Mouse (Mus musculus): ENCODE data around the gene Slc44a1.

The Slc44a1 gene

DNA sequence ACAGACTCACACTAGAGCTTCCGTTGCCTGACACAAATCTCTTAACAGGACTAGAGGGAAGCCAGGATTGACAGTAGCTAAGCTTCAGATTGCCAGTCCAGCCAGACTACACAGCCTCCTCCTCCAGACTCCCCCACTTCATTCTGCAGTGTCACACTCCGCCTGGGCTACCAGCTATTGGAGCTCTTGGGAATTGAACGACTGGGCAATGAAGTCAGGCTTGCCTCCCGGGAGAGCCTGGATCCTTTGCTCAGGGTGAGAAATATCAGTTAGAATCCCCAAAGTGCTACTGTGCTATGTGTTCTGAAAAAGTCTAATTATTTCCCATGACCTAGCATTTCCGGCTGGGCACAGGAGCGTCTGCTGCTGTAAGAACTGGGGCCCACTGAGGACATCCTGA lies 9.7 kb upstream of the Slc44a1 start:
- no peak for DNase-seq (ENCODE audit: low spot score in 2 of 2)

DNA sequence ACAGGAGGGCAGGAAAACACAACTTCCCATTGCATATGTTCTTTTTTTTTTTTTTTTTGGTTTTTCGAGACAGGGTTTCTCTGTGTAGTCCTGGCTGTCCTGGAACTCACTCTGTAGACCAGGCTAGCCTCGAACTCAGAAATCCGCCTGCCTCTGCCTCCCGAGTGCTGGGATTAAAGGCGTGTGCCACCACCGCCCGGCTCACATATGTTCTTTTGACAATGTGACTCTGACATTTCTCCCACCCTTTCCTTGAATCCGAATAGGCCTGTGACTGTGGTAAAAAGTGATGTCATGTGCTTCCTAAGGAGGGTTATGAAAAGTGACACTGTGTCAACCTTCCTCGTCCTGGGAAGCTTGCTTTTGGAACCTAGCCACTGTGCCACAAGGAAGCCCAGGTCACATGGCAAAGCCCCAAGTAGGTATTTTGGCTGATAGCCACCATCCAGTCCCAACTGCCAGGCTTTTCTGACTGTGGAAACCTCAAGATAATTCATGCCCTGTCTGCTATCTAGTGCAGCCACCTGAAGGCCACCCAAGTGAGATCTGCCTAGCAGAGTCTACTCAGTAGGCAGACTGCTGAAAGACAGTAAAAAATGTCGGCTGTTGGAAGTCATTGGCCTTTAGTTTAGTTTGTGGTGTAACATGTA lies 8.5 kb upstream of the Slc44a1 start:
- DNase-seq (ENCODE audit: low spot score in 2 of 2) = peak; percentile 49 to 73

DNA sequence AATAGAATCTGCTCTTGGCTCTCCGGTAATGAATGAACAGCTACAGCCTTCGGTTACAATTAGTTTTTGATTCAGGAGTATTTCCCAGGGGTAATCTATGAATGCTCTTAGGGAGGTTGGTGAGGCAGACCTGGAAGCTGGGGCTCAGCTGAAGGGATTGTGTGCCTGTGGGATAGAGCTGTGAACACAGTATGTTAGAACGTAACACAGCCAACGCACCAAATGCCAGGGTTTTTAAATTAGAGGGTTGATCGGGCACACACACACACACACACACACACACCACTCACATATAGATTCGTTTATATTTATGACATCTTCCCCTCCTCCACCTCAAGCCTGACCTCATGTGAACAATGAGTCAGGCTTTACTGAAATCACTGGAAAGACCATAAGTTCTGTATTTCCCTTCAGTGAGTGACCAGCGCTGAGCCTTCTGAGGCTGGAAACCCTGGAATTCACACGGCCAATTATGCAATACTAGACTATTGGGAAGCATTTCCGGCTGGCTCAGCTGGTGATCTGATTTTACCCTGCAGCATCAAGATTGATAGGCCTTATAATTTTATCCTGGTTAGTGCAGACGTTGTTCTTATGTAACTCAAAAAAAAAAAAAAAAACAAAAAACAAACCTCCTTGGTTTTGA lies 3.0 kb upstream of the Slc44a1 start:
- DNase-seq (ENCODE audit: low spot score in 2 of 2) = no peak

DNA sequence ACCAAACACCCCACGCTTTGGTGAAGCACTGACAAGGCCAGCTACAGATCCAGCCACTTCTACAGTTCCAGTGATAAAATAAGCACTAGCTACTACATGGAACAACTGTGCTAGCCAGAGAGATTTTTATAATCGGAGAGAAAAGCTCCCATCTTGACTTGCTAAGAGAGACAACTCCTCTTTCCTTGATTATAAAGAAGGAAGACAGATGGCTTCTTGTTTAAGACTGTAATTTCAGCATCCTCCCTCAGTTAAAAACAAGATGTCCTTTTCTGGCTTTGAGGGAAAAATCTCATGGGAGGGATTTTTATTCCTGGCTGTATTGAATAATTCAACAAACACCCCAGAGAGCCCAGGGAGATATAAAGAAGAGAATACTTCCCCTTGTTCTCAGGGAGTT lies 1.8 kb upstream of the Slc44a1 start:
- no peak for DNase-seq (ENCODE audit: low spot score in 2 of 2)

DNA sequence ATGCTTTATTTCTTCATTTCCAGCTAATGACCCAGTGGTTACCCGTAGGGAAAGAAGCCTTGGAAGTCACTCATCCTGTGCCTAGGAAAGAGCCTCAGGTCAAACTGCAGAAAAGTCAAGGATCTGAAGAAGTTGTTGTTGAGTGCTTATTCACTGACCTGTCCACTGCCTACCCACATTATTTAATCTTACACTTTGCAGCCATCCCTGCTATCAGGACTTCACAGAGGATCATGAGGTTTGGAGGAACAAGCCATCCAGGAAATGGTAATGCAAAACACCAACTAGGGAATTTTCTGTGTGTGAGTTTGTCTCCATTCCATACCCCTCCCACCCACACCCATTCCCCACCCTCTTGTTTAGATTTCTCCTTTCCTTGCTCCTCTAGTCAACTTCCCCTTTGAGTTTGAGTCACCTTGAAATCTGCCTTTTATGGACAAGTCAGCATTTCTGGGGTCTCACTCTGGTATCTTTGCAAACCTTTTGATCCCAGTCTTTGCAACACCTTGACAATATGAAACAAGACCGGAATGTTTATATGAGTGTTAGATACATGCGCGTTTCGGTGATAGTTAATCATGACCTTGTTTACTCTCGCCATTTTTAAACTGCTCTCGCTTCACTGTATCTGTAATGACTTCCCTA lies 1.3 kb upstream of the Slc44a1 start:
- DNase-seq (ENCODE audit: low spot score in 2 of 2) = peak in 1 of 2 experiments; percentile 27

DNA sequence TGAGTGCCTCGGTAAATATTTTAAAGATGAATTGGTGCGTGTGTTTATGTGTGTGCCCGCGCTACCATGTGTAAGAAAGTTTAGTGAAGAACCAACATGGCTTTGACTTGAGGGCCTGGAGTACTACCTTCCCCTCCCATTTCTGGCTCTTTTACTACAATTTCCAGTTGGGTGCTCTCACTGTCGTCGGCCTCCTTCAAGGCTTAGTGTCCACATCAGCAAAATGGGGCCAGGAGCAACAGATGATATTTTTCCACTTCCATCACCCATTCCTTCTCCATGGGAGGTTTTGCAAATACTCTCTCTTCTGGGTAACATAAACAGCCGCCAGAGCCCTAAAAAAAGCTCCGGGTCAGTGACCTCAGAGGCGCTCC lies 590 bp upstream of the Slc44a1 start:
- peak in 1 of 2 experiments; percentile 8 for DNase-seq (ENCODE audit: low spot score in 2 of 2)

DNA sequence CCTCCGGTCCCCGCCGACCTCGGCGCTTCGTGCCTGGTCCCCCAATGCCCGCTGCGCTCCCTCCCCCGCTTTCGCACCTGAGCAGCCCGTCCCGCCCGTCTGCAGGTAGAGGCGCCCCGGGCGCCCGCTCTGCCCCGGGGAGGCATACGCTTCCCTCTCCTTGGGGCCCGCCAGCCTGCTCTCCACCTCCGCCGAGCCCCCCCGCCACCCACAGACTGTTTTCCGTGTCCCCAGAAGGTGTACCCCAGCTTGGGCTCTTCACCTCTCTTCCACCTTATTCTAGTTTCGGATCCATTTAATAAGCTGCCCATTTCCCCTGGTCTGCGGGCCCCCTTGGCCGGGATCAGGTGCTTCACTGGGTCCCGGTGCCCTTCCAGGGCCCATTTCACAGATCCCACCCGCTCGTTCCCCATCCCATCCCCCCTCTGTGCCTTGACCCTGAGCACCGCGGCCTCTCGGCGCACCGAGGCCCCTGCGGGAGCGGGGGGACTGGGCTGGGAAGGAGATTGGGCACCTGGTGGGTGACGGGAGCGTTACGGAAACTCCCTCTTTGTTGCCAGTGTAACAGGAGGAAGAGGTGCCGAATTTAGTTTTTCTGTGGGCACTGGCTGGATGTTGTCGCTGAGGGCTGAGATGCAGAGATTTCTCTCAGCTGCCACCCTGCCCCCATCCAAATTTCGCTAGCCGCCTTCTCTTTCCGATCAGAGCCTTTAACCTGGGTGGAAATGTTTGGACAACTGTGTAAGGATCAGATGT lies 781 bp downstream of the Slc44a1 start:
- peak; percentile 6 to 31 for DNase-seq (ENCODE audit: low spot score in 2 of 2)

DNA sequence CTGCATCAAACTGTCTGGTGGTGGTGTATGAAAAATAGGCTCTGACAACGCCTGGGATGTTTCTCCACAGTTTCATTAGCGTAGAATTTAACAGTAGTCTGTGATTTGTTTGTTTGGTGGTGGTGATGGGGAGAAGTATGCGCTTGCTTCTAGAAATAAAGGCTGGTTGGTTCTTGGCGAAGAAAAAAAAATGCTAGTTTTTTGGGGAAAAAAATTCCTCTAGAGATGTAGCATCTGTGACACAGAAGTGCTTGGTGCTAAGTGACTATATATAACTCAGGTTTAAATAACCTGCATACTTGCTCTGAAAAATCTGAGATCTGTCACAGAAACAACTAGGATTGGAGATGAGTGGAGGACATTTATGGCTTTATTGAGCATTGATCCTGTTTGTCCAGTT lies 1.5 kb downstream of the Slc44a1 start:
- DNase-seq (ENCODE audit: low spot score in 2 of 2) = no peak

DNA sequence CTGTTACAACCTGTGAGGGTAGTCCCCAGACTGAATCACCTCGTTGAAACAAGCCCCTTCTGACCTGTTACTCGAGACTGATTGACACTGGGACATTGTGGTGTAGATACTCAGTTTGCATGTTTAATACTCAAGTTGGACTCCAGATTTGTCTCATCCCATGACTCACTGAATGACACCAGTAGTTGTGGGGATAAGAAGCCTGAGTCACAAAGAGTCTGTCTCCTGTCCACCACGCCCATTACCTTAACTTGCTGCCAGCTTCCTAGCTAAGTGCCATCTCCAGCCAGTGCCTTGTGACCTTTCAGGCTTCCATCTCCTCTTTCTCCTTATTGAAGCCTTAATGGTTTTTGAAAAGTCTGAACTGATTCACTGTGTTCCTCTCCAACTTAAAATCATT lies 6.0 kb downstream of the Slc44a1 start:
- no peak for DNase-seq (ENCODE audit: low spot score in 2 of 2)

DNA sequence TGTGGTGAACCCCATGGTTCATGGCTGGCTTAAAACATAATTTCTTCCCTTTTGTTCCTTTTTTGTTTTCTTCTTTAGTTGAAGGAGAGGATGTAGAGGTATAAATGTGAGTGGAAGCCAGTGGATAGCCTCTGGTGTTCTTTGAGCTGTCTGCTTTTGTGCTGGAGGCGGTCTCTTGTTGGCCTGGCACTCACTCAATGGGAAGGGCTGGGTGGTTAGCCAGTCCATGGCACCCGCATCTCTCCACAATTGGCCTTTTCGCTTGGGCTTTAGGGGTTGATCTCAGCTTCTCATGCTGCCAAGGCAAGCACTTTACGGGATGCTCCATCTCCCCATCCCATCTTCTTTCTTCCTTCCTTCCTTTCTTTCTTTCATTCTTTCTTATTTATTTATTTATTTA lies 7.6 kb downstream of the Slc44a1 start:
- DNase-seq (ENCODE audit: low spot score in 2 of 2) = no peak

DNA sequence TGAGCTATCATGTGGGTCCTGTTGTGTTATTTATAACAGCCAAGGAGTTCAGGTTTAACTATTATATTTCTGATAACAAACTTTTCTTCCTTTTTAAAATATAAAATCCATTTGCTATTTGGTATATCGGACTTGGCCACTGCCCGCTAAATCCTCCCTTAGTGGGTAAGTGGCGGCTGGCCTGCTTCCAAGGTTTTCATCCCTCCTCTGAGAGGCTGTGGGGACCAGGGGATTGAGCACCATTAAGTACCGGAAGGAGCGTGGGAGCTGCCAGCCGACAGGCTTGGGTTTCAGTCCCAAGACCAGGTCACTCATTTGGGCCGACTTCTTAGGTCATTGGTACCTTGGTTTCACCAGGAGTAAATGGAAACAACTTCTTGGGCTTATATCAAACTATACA lies 10.5 kb downstream of the Slc44a1 start:
- DNase-seq (ENCODE audit: low spot score in 2 of 2) = no peak

DNA sequence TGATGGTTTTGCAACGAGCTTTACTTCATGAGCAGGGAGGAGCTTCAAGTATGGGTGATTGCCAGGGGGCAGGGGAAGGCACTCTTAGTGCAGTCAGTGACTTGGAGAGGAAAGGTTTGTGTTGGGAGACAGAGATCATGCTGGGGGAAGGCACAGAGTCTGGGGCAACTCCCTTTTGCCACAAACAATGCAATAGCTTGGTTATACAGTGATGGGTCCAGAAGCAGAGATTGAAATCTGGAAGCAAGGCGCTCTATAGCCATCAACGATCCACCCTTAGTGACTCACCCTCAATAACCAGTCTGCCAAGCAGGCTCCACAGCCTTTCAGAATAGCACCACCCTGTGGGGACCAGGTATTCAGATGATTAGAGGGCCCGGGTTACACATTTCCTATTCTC lies 11.7 kb downstream of the Slc44a1 start:
- DNase-seq (ENCODE audit: low spot score in 2 of 2) = peak; percentile 30 to 31

DNA sequence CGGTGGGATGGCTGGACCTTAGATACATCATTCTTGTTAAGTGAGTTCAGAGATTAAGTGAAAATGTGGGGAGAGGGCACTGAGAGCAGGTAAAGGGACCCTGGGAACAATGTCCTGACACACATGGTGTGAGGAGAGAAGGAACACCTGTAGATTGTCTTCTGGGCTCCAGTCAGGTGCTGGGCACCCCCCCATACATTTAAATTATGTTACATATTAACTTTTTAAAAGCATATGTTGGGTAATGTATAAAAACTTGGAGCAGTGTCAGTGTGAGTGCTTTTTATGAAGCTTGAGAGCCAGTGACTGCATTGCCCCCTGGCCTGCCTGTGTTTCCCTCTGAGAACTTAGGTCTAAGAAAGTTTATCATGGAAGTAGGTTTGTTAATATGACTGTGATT lies 12.2 kb downstream of the Slc44a1 start:
- no peak for DNase-seq (ENCODE audit: low spot score in 2 of 2)

DNA sequence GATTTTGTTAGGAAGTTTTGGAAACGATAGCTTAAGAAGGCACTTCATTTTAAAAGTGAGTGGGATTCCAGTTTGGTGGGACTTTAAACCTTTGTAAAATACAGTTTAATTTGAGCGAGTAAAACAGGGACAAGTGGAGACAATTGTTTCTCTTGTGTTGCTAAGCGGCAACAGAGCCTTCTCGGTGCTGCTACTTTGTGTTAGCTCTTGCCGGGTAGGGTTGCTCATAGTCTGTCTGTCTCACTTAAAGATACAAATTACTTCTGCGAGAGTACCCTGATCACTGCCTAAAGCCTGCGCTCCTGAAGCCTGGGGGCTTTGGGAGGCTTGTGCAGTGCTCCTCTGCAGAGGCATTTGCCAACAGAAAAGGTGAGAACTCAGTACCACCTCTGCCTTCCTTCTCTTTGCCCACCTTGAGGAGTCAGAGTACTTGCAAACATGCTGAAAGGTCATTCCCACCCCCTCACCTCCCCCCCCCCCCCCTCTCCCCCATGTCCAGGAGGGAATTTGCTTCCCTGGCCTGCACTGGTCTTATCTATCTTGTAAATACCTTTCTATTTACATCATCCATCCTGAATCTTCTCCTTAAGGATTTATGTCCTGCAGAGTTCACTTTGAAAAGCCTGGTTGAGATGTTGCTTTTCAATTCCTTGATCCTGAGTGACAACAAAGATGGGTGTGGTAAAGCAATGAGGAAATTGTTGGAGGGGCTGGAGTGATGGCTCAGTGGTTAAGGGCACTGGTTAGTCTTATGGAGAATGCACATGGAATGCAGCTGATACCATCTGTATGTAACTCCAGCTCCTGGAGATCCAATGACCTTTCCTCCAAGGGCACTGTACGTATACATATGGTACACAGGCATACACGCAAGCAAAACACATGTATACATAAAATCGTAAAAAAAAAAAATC lies 13.0 kb downstream of the Slc44a1 start:
- no peak for DNase-seq (ENCODE audit: low spot score in 2 of 2)

DNA sequence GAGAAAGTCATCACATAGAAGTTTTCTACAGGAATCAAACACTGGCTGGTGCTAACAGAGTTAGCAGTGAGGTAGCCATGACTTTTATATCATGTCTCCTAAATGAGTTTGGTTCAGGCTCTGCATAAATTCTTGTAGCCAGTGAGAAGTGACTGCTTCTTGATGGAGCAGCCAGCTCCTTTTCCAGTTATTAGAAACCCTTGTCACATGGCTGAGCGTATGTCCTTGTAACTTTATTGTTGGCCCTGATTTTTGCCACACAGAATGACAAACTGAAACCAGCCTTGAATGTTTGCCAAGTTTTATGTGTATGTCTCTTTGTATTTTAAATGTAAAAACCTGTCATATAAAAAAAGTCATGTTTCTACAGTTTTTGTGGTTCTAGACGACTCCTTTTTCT lies 15.7 kb downstream of the Slc44a1 start:
- DNase-seq (ENCODE audit: low spot score in 2 of 2) = no peak

DNA sequence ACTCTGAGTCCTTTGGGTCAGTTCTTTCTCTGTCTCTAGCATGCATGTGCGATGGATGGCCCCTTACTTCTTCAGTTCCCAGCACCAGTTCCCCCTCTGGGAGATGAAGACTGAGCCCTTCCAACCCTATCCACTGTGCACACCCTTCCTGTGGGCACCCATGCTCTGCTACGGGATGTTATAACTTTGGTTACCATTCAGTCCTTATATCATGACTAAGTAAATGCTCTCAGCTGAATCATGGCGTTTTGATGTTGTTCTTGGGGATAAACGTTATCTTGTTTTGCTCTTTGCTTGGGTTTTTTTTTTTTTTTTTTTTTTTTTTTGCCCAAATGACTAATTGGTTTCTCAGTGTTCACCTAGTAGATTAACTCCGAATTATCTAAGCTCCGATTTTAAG lies 16.4 kb downstream of the Slc44a1 start:
- DNase-seq (ENCODE audit: low spot score in 2 of 2) = no peak

DNA sequence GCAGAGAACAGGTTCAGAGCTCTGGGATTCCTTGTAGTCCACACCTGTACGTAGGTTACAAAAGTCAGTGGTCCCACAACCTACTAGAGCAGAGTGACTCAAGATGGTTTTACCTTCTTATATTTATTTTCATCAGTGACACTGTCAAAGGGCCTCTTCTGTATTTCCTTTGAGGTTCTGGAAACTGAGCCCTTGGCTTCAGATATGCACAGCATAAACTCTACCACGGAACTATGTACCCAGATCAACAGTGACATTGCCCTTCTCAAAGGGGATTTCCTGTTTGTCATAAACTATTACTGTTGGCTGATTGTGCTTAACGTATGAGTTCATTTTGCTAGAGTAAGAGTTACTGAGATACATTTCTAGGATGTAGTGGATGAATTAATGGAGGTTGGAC lies 18.3 kb downstream of the Slc44a1 start:
- DNase-seq (ENCODE audit: low spot score in 2 of 2) = no peak

DNA sequence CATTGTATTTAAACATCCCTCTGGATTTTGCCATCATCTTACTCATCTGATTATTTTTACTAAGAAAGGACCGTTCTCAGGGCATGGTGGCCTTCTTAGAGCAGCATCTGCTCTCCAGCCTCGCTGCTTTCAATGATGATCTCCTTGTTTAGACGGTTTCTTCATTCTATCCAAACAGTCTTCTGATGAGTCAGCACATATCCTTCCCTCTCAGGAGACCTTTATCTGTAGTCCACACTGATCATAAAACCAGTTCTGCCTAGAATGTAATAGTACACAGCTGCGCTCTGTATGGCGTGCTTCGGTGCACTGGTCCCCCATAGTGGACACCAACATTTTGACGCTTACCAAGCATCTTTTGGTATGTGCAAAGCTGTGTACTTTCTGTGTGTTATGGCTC lies 19.5 kb downstream of the Slc44a1 start:
- DNase-seq (ENCODE audit: low spot score in 2 of 2) = no peak

DNA sequence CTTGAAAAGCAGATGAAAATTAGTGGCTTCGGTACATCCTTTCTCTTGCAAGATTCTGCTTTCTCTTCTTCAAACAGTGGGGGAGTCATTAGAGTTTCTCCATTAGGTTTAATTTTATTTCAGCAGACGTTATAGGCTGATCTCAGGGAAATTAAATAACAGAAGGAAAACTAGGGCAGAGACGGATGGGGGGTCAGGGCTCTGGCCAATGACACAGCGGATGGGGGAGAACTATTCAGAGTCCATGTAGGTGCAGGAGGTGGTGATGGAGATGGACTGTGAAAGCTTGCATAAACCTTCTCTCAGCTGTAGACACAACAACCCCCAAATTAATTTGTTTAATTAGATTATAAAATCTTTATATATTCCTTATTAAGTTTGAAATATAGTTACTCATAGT lies 20.8 kb downstream of the Slc44a1 start:
- DNase-seq (ENCODE audit: low spot score in 2 of 2) = no peak

DNA sequence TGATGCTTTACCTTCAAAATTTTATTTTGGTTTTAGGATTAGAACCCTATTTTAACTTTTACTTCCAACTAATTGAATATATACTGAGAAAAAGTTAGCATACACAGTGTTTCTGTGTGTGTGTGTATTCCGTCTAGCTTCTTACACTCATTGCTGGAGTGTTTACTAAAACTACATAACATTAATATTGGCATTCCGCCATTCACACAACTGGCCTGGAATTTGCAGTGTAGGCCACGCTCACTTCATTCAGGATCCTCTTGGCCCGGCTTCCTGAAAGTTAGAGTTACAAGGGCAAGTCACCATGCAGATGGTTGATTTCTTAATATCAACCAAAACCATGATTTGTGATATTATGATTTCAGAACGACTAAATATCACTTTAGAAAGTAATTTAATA lies 21.9 kb downstream of the Slc44a1 start:
- no peak for DNase-seq (ENCODE audit: low spot score in 2 of 2)

DNA sequence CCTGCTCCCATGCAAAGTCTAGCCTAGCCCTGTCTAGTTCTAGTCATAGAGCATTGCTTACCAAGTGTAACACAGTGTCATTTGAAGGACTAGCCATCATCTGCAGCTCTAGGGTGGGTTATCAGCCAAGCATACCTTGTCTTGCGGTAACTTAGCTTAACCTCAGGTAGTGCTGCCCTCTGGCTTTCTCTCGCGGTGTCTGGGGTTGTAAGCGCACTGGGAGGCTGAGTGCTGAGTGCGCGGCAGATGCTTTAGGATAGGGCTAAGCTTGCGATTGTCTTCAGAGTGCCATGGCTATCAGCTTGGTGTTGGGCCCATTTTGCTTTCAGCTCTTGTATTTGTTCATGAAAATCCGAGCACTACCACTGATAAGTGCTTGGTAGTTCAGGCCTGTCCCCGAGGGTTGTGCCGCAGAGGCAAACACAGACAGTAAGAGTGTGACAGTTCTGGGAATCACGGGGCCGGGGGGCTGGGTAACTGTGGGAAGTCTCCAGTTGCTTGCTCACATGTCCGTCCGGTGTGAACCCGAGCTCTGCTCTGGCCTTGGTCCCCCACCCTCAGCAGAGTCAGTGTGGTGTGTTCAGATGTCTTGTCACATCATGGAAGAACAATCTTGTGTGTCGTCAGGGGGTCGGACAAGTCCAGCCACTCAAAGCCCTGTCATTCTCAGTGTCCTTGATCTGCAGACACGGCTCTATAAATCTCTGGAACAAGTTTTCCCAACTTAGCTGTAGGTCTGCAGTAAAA lies 22.5 kb downstream of the Slc44a1 start:
- DNase-seq (ENCODE audit: low spot score in 2 of 2) = no peak

All from spleen, postnatal 36 days (tissue).